Mouse (Mus musculus): ENCODE measurements around the gene Mybpc2. TPM values are rescaled to one million over a fixed set of nuclear protein-coding genes. Genes with fewer than 3 reads are reported as not detected.

The Mybpc2 gene
- total RNA-seq, 2 experiments from 2014 or later = 0.10 TPM; not detected in 1

- DNase-seq (ENCODE audit: low spot score in 2 of 2) = no peak
Observed at GRCm38 (mm10) chr7:44486927-44487575, 37.4 kb downstream of the Mybpc2 start.

GRCm38 (mm10) chr7:44485572-44486195 is 38.8 kb downstream of the Mybpc2 start:
- DNase-seq (ENCODE audit: low spot score in 2 of 2) = no peak

- DNase-seq (ENCODE audit: low spot score in 2 of 2) = peak; percentile 78 to 83
Observed at GRCm38 (mm10) chr7:44484841-44485571, 39.5 kb downstream of the Mybpc2 start.

- no peak for DNase-seq (ENCODE audit: low spot score in 2 of 2)
Observed at GRCm38 (mm10) chr7:44484109-44484508, 40.3 kb downstream of the Mybpc2 start.

- no peak for DNase-seq (ENCODE audit: low spot score in 2 of 2)
Observed at GRCm38 (mm10) chr7:44482836-44483435, 41.5 kb downstream of the Mybpc2 start.

DNA sequence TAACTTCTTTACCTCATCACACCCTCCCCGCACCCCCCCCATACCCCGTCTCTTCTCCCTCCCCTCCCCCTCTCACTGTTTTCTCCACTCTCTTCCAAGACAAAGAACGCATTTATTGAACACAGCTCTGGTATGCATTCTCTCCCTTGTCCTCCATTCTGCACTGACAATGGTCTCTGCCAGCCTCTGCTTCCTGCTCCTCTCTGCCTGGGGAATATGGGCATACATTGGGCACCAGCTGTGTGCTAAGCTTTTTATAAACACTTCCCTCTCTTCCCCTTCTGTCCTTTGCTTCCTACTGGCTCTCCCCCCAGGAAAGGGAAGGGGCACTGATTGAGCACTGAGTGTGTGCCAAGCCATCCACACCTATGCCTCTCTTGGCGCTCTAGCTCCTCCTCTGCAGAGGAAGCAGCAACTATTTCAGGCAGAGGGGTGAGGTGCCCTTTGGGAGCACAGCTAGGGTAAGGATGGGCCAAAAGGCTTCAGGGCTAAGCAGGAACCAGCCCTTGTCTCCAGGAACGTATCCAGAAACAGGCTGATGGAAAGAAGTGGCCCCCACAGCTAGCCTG is 49.3 kb downstream of the Mybpc2 start:
- DNase-seq (ENCODE audit: low spot score in 2 of 2) = no peak

GRCm38 (mm10) chr7:44474419-44474818 is 50.0 kb downstream of the Mybpc2 start:
- DNase-seq (ENCODE audit: low spot score in 2 of 2) = no peak

DNA sequence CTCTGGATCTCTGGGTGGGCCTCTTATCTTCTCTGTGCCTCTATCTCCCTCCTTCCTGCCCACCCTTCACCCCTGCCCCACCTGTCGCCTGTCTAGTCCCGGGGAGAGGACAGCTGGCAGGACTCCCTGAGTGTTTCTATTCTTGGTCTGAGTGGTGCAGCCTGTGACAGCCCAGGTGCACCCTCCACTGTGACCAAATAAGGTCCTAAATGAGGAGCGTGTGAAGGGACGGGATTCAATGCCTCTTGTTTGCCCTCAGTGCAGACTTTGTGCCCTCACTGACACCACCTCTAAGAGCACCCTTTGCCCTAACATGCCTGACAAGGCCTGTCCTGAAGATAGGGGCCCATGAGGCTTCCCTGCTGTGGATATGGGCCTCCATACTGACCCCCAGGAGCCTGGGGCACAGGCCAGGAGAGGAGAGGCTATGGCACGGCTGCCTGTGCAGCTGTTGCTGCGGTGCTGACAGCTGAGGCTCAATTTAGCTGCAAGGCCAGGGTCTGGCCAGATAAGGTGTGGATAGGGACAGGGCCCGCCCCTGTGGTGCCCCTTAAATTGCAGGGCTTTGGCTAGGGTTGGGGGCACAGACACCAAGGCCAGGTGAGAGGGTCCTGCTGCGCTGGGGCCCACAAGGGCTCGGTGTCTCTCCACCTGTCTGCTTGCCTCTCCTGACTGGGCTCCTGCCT is 51.4 kb downstream of the Mybpc2 start:
- no peak for DNase-seq (ENCODE audit: low spot score in 2 of 2)

GRCm38 (mm10) chr7:44472558-44472885 is 51.9 kb downstream of the Mybpc2 start:
- no peak for DNase-seq (ENCODE audit: low spot score in 2 of 2)

- no peak for DNase-seq (ENCODE audit: low spot score in 2 of 2)
Observed at GRCm38 (mm10) chr7:44471880-44472557, 52.4 kb downstream of the Mybpc2 start.

GRCm38 (mm10) chr7:44470696-44471612 is 53.5 kb downstream of the Mybpc2 start:
- DNase-seq (ENCODE audit: low spot score in 2 of 2) = no peak

- no peak for DNase-seq (ENCODE audit: low spot score in 2 of 2)
Observed at GRCm38 (mm10) chr7:44469677-44470675, 54.5 kb downstream of the Mybpc2 start.

GRCm38 (mm10) chr7:44468644-44469285 is 55.7 kb downstream of the Mybpc2 start:
- DNase-seq (ENCODE audit: low spot score in 2 of 2) = no peak

DNA sequence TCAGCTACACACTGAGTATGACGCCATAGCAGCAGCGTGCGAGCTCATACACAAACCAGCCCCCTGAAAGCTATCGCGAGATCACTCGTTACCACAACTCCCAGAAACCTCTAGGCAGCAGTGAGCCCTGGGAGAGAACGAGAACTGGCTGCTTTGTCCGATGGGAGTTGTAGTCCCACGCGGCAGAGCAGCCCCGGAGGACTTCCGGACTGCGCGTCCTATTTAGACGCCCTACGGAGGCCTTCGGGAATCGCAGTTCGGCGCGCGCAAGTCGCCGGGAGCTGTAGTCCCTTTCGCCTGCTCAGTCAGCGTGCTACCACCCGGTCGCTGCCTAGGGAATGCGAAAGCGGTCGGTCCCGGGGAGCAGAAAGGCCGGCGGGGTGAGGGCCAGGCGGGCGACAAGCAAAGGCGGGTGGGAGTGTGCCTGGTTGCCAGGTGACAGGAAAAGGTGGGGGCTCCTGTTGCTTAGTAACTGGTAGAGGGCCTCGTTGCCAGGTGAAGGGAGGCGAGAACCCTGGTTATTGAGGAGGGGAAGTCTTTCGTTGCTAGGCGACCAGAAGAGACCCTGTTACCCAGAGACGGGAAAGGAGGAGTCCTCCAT is 56.5 kb downstream of the Mybpc2 start, which contains the start of gene Josd2:
TSS of gene Josd2 (plus strand) at position 170 of the 601 bp plus-strand sequence.
- DNase-seq (ENCODE audit: low spot score in 2 of 2) = peak; percentile 95 to 98

DNA sequence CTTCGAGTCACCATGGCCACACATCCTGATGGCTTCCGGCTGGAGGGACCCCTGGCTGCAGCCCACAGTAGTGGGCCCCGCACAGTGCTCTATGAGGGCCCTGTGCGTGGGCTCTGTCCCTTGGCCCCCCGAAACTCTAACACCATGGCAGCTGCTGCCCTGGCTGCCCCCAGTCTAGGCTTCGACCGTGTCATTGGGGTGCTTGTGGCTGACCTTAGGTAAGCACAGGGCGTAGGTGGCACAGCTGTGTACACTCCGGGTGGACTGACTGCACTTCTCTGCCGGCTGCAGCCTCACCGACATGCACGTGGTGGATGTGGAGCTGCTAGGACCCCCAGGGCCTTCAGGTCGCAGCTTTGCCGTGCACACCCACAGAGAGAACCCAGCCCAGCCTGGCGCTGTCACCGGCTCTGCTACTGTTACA is 57.6 kb downstream of the Mybpc2 start:
- no peak for DNase-seq (ENCODE audit: low spot score in 2 of 2)

DNA sequence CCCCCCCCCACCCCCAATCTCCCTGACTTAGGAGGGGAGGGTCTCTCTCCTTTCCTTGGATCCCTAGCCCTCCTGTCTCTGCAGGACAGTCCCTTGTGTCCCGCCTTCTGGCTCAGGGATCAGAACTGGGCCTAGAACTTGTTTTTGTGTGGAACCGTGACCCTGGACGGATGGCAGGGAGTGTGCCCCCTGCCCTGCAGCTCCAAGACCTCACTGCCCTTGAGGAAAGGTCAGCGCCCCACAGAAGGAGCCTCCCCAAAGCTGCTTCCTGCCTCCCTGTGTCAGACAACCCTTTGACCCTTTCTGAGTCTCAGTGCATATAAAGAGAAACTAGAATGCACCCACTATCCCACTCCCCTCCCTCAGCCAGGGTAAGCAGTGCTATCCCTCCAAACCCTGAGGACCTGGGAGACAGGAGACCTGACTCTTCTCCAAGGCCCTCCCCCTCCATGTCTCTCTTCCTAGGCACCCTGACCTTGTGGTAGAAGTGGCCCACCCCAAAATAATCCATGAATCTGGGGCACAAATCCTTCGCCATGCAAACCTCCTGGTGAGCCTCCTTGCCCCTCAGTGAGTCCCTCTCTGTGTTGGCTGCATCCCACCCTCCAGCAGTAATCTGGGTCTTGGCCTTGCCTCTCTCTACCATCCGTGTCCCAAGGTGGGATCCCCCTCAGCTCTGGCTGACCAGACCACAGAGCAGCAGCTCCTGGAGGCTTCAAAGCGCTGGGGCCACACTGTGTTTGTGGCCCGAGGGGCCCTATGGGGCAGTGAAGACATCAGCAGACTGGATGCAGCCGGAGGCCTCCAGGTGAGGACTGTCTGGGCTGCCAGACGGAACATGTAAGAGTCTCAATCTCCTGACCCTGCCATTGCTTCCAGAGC is 58.2 kb downstream of the Mybpc2 start:
- no peak for DNase-seq (ENCODE audit: low spot score in 2 of 2)
